Mouse (Mus musculus) c-Kit-positive CD71-positive TER-119-negative erythroid progenitor cells, embryonic 14.5 days (primary cell): ENCODE data around the gene Parp14.

Source experiments
- DNase-seq: peaks from one replicate; pipeline ENCODE4 v3.0.0-alpha.2; 2013; ENCODE audit warnings: low read depth

Parp14 gene

DNA sequence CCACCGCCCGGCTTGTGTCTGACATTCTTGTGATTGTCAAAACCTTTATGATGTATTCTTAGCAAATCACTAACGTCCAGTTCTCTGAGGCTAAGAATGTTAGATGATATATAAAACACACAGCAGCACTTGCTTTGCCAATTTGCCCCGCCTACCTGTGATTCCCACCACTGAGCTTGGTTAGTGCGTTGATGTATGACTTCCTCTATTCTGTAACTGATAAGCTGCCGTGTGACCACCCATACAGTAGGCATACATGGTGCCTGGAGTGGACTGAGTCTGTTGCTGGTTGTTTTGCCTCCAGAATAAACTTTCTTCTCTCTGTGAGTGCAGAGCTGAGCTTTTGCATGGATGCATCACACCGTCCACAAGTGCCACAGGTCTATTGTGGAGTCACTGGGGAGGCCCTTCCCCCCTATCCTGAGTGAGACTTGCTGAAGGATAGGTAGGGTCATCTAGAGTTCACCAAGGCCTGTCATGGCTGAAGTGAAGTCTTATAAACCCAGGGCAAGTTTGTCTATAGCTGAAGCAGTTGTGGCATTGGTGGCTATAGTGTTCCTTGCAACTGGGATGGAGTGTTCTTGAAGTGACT, 87.1 kb downstream of the Parp14 start:
- DNase-seq: no peak

- no peak for DNase-seq
Observed at GRCm38 (mm10) chr16:35783207-35783573, 88.2 kb downstream of the Parp14 start.
